Mouse (Mus musculus): ENCODE results near the gene Abhd17a. TPM values are rescaled to one million over a fixed set of nuclear protein-coding genes. Genes with fewer than 3 reads are reported as not detected.

Abhd17a gene
- total RNA-seq, 2 experiments from 2014 or later = 185 to 191 TPM

- intact Hi-C loops (cut with DNase I) = no loop called here
- TF ChIP-seq CTCF (IDR thresholded peaks at IDR 0.05) = no peak
- Histone ChIP-seq H3K27ac (no peak overlapping the region), H3K4me3 (no peak overlapping the region)
- no peak for DNase-seq (ENCODE audit: extremely low spot score in 1 of 2, low spot score in 2 of 2)
Observed at GRCm38 (mm10) chr10:80535071-80535470, 55.1 kb downstream of the Abhd17a start.

GRCm38 (mm10) chr10:80533704-80534103, 56.4 kb downstream of the Abhd17a start:
- no peak overlapping the region for H3K4me3 ChIP-seq
- TF ChIP-seq CTCF (IDR thresholded peaks at IDR 0.05) = no peak
- no peak overlapping the region for H3K27ac ChIP-seq
- intact Hi-C loops (cut with DNase I) = no loop called here
- no peak for DNase-seq (ENCODE audit: extremely low spot score in 1 of 2, low spot score in 2 of 2)

Small RNA genes within 50 kb of the gene (microRNA-seq; reads per million reads assigned to microRNA genes)
- gene Mir6912 = 4.4 to 8.6 reads per million in 2 experiments

Other genes starting within 250 kb of the Abhd17a start
- 10 to 100 TPM in 1 of 2 experiments, 1 to 10 TPM in 1; 7.9 to 11.1 TPM for gene Adamtsl5, start 241.9 kb downstream of the Abhd17a start, total RNA-seq (2021)
- 10 to 100 TPM; 27.3 to 37.9 TPM for gene Plk5, start 233.9 kb downstream of the Abhd17a start, total RNA-seq (2021)
- gene Mex3d, start 202.7 kb downstream of the Abhd17a start, total RNA-seq (2021) = 10 to 100 TPM; 19.2 to 20.6 TPM
- 100 to 1,000 TPM; 139 to 150 TPM for gene Mbd3, start 190.8 kb downstream of the Abhd17a start, total RNA-seq (2021)
- gene Uqcr11, start 183.5 kb downstream of the Abhd17a start, total RNA-seq (2021) = 100 to 1,000 TPM; 373 to 394 TPM
- 10 to 100 TPM; 28.9 to 30.1 TPM for gene Tcf3, start 156.7 kb downstream of the Abhd17a start, total RNA-seq (2021)
- gene Onecut3, start 95.5 kb downstream of the Abhd17a start, total RNA-seq (2021) = not detected
- gene Atp8b3, start 51.2 kb downstream of the Abhd17a start, total RNA-seq (2021) = under 1 TPM; 0.11 to 0.63 TPM
- gene Rexo1, start 28.8 kb downstream of the Abhd17a start, total RNA-seq (2021) = 10 to 100 TPM; 46.5 to 51.3 TPM
- gene Klf16, start 13.0 kb downstream of the Abhd17a start, total RNA-seq (2021) = 10 to 100 TPM; 48.2 to 59.7 TPM
- gene Scamp4, start 12.5 kb upstream of the Abhd17a start, total RNA-seq (2021) = 10 to 100 TPM; 41.5 to 44.8 TPM
- gene Adat3, start 12.5 kb upstream of the Abhd17a start, total RNA-seq (2021) = 1 to 10 TPM; 1.3 to 5.6 TPM
- gene Gm49322, start 15.7 kb upstream of the Abhd17a start, total RNA-seq (2021) = 1 to 10 TPM; 2.7 to 4.2 TPM
- 100 to 1,000 TPM; 244 to 251 TPM for gene Csnk1g2, start 32.5 kb upstream of the Abhd17a start, total RNA-seq (2021)
- 10 to 100 TPM; 85.1 to 96.7 TPM for gene Btbd2, start 66.7 kb upstream of the Abhd17a start, total RNA-seq (2021)
- 10 to 100 TPM; 42.8 to 48.8 TPM for gene Mknk2, start 87.8 kb upstream of the Abhd17a start, total RNA-seq (2021)
- 10 to 100 TPM; 13.6 to 15.5 TPM for gene Mob3a, start 111.6 kb upstream of the Abhd17a start, total RNA-seq (2021)
- 10 to 100 TPM; 45.0 to 46.0 TPM for gene Izumo4, start 111.8 kb upstream of the Abhd17a start, total RNA-seq (2021)
- 100 to 1,000 TPM; 150 to 151 TPM for gene Ap3d1, start 151.9 kb upstream of the Abhd17a start, total RNA-seq (2021)
- 10 to 100 TPM; 64.6 to 75.3 TPM for gene Dot1l, start 164.9 kb upstream of the Abhd17a start, total RNA-seq (2021)
- gene Sf3a2, start 207.9 kb upstream of the Abhd17a start, total RNA-seq (2021) = 10 to 100 TPM; 42.0 to 48.7 TPM
- 10 to 100 TPM; 68.2 to 71.0 TPM for gene Plekhj1, start 208.3 kb upstream of the Abhd17a start, total RNA-seq (2021)
- gene Amh, start 214.9 kb upstream of the Abhd17a start, total RNA-seq (2021) = 1 to 10 TPM; 1.9 to 3.8 TPM
- gene Jsrp1, start 223.2 kb upstream of the Abhd17a start, total RNA-seq (2021) = 1 to 10 TPM; 5.9 to 7.4 TPM
- 100 to 1,000 TPM; 476 to 536 TPM for gene Oaz1, start 236.3 kb upstream of the Abhd17a start, total RNA-seq (2021)

Data from left cerebral cortex, adult 2 months (tissue).